Mouse (Mus musculus) testis, postnatal 14 days (tissue): ENCODE data around the gene Zfp426.
A peak's percentile ranks its signal among the peaks of the same experiment; 100 is the strongest.

Experiments
- DNase-seq: peaks from one replicate; pipeline ENCODE4 v3.0.0; 2021; ENCODE audit warnings: low spot score

Gene Zfp426

GRCm38 (mm10) chr9:20459377-20460317 lies 32.9 kb downstream of the Zfp426 start, which contains the start of gene Zfp26:
Gene Zfp26 (minus strand): TSS chr9:20460162.
- peak; percentile 81 for DNase-seq

DNA sequence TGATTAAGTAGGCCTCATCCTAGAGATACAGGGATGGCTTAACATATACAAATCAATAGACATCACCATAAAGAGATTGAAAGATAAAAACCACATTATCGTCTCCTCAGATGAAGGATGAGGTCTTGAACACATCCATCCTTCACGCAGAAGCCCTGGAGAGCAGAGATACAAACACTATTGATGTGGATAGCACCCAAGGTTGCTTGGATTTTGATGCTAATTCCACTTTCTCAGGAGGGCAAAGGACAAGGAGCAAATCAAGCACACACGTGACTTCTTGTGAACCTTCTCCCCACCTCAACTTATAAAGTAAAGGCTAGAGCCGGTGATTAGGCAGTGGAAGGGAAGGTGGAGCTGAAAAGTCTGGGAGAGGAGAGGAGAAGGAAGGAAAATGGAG lies 38.9 kb downstream of the Zfp426 start:
- no peak for DNase-seq

- DNase-seq, result no peak
Measured at GRCm38 (mm10) chr9:20451493-20451892, 41.1 kb downstream of the Zfp426 start.

- DNase-seq, result no peak
Measured at GRCm38 (mm10) chr9:20443183-20443783, 49.3 kb downstream of the Zfp426 start.

DNA sequence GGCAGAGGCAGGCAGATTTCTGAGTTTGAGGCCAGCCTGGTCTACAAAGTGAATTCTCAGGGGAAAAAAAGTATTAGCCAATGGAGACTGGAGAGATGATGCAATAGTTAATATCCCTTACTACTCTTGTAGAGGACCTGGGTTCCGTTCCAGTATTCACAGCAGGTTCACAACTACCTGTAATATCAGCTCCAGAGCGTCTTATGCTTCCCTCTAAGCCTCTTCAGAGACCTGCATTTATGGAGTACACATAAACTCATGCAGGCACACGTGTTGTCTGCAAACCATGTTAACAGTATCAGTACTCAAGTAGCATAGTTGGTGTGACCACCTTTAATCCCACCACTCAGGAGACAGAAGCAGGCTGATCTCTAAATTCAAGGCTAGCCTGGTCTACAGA lies 62.5 kb downstream of the Zfp426 start:
- DNase-seq, result no peak
